Mouse (Mus musculus): ENCODE measurements at regions not wholly inside any gene's neighbourhood (a gene's known extent, or its start where the extent isn't known, plus 50 kb on each side); places are given as distances from the start of the nearest gene placed in this dataset.

- TF ChIP-seq USF1 (IDR thresholded peaks at IDR 0.05; ENCODE audit: low read depth, low read length) (no peak), ETS1 (conservative IDR thresholded peaks at IDR 0.05; ENCODE audit: low read depth, low read length) (no peak), EP300 (IDR thresholded peaks at IDR 0.05; ENCODE audit: low read length) (no peak), MXI1 (IDR thresholded peaks at IDR 0.05; ENCODE audit: low read depth, low read length) (no peak)
Measured at GRCm38 (mm10) chr10:124208317-124208716, 944.5 kb downstream of the Fam19a2 start.
